Mouse (Mus musculus): Measurements from ENCODE around the gene Olfr52.
"Not testable (repeated sequence)": the region's sequence is repeated elsewhere in the genome, so short reads cannot be mapped to it uniquely, and the experiment has no call there.

Gene Olfr52

DNA sequence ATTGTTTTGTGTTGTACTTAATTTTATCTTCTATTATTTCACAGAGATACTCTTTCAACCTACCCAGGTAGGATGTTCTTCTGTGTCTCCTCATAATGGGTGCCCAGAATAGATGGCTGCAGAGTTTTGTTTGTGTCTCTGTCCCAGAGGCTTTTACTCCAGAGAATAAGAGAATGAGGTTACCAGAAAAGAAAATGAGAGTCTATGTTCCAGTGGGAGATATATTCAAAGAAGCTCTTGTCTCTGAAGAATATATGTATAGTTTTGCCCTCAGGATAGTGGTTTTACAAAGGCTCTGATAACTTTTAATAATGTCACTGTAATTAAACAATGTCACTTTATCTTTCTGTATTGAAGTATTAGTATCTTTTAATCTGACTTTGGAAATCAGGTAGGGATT lies at the start of gene Olfr52:
Gene Olfr52, minus strand, starts transcription at position 101 of the 400 bp plus-strand sequence.
- no peak for DNase-seq (ENCODE audit: low spot score in 2 of 2)

DNA sequence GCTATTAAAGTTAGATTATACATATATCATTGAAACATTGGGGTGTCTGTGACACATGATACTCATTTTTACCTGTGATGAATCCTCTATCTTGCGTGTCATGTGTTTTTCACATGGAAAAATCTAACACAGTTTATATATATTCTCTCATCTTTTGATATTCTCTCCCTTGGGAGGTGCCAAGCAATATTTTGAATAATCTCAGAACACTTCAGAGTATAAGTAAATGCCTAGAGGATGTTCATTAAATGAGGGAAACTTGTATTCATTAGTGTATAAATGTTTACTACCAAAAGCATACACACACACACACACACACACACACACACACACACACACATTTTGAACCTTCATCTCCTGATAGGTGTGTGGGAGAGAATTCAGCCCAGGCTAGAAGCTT lies 45.8 kb upstream of the Olfr52 start, which contains the start of gene Olfr1047:
Gene Olfr1047, minus strand, starts transcription at position 101 of the 400 bp plus-strand sequence.
- no peak for DNase-seq (ENCODE audit: low spot score in 2 of 2)

DNA sequence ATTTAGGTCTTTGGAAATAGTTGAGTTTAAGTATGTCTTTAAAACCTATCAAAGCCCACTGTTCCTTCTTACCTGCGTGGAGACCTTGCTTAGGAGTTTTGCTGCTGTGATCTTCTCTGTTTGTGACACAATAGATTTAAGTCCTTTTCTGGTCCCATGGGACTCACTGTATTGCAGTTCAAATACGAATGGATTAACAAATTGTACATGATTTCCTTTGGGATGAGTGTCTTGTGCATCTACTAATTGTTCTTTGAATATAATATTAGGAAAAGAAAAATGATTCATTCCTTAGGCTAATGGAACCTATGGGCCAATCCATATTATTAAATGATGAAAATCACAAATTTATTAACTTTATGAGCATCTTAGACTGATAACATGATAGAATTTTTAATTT lies 33.7 kb upstream of the Olfr52 start, which contains the start of gene Olfr1046:
Gene Olfr1046, minus strand, starts transcription at position 101 of the 400 bp plus-strand sequence.
- DNase-seq (ENCODE audit: low spot score in 2 of 2), result no peak

DNA sequence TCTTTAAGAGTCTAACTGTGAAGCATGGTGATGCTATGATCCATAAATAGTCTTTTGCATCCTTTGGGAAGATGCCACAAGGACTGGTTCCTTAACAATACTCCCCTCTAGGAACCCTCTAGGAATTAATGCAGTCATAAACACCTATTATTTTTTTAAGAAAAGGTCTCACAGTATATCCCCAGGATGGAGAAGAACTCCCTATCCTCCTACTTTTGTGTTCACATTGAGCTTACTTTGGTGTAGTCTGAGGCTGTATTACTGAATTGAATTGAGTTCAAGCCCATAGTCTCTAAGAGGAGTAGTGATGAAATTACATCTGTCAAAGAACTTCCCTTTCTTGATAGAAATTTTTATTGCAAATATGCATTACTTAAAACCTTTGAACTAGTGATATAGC lies 17.4 kb upstream of the Olfr52 start, which contains the start of gene Olfr1045:
Gene Olfr1045, minus strand, starts transcription at position 101 of the 400 bp plus-strand sequence.
- DNase-seq (ENCODE audit: low spot score in 2 of 2), result no peak

DNA sequence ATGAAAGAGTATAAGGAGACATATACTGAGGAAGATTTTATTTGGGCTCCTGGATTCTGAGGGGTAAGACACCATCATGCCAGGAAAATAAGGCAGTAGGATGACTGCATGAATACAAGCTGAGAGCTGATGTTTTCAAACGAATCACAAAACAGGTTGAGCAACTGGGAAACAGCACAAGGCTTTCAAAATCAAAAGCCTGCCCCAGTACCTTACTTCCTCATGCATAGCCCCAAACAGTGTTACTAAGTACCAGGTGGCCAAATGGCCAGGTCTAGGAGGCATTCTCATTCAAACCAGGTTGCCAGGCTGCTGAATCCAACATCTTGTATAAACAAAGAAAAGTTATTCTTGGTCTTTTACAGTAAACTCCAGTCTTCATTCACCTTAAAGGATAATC lies 10.4 kb upstream of the Olfr52 start:
- no peak for DNase-seq (ENCODE audit: low spot score in 2 of 2)

DNA sequence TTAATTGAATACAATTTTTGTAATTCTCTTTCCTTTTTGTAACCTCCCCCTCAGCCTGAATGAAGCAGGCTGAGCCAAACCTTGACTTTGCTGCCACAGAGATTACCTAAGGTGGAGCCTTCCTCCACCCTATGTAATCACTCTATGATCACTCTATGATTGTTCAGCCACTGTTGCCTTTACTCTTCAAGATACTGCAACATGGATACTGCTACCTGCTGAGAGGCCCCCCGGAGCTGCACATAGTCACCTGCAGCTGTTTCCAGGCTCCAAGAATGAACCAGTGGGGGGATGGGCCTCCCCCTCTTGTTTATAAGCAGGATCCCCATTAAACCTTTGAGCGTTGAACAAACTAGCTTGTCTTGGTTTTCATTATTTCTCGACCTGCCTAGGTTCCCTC lies 5.5 kb downstream of the Olfr52 start:
- DNase-seq (ENCODE audit: low spot score in 2 of 2), result no peak

DNA sequence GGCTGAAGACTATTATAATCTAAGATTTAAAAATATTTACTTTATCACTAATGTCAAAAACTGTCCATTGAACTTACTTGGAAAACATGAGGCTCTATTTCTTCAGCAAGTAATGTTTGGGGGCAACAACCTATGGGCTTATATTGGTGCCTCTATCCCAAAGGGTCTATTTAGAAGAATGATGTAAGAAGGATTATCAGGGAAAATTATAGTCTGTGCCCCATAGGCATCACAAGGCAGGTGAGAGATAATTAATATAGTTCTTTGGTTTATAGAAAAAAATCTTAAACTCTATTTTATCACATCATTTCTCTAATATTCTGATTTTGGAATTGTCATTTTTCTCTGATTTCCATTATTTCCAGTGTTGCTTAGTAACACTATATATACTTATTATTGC lies 7.8 kb downstream of the Olfr52 start, which contains the start of gene Olfr1044:
Gene Olfr1044, minus strand, starts transcription at position 101 of the 400 bp plus-strand sequence.
- DNase-seq (ENCODE audit: low spot score in 2 of 2), result no peak

DNA sequence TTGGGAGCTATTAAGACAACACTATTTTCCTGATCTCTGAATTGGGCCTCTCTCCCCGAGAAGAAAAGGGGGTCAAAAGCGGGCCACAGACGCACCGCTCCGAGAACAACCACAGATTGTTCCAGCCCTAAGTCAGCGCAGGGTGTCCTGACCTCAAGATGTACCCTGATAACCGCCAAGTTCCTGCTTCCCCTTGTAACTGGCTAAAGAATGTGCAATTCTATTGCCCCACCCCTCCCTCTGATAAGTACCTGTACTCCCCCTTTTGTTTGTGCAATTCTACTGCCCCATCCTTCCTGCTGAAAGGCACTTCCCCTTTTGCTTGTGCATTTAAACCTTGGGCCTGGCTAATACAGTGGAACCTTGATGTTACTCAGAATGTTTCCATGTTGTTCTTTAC lies 10.1 kb downstream of the Olfr52 start:
- not testable (repeated sequence) for DNase-seq (ENCODE audit: low spot score in 2 of 2)

DNA sequence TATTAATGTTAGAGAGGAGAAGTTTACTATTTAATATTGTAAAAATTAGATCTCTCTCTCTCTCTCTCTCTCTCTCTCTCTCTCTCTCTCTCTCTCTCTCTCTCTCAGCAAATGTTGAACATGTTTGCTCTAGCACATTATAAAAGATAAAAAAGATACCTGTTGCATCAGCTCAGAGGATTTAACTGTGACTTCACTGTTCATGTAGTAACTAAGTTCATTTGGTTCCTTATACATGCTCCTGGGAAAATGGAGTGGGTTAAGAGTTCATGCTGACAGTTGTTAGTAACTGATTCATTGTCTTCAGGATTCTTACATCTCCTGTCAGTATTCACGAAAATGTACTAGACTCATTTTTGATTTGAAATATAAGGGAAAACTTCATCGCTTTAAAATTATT lies 18.1 kb downstream of the Olfr52 start, which contains the start of gene Olfr1043:
Gene Olfr1043, minus strand, starts transcription at position 101 of the 400 bp plus-strand sequence.
- no peak for DNase-seq (ENCODE audit: low spot score in 2 of 2)

DNA sequence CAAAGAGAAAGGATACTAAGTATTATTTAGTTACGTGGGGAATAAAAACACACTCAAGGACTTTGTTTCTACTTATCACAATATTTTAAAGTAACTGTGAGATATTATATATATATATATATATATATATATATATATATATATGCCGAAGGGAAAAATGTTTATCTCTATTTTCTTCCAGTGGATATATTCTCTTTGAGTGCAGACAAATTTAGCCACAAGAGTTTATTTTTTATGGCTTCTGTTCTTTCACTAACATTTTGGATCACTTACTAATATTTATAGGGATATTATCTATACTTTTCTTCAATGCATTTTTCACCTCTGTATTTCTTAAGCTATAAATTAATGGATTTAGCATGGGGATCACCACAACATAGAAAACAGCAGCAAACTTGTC lies 23.7 kb downstream of the Olfr52 start, which contains the start of gene Olfr1042:
Gene Olfr1042, minus strand, starts transcription at position 101 of the 400 bp plus-strand sequence.
- no peak for DNase-seq (ENCODE audit: low spot score in 2 of 2)

DNA sequence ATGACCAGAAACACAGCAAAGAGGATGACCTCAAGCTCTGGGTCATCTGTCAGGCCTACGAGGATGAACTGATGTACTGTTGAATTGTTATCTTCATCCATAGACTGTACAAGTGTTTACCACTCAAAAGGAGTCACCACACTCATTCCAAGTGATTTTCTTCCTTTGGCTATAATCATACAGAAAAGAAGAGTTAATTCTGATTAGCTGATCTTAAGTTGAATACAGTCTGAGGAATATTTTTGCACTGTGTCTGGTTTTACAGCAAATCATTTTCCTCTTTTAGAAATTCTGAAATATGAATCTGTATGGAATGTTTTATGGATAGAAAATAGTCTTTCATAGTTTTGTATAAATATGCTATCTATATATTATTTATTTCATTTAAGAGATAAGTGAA lies 38.9 kb downstream of the Olfr52 start, which contains the start of gene Olfr1040:
Gene Olfr1040, minus strand, starts transcription at position 101 of the 400 bp plus-strand sequence.
- no peak for DNase-seq (ENCODE audit: low spot score in 2 of 2)

DNA sequence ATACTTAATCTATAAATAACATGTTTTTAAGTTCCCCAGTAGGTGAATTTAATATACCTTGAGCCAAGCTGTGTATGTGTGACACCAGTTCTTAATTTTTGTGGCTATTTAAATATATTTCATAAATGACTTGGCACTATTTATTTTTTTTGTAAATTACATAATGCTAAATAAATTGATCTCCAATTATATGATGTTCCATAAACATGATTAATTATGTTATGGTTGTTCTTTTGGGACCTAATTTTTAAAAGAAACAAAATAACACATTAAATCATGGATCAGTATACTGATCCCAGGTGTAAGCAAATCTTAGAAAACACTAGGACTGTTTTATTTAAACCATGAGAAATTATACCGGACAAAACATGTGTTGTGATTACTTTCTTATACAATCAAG lies 49.7 kb downstream of the Olfr52 start, which contains the start of gene Olfr1039:
Gene Olfr1039, minus strand, starts transcription at position 101 of the 400 bp plus-strand sequence.
- no peak for DNase-seq (ENCODE audit: low spot score in 2 of 2)
